Mouse (Mus musculus) stomach, embryonic 15.5 days (tissue): ENCODE data around the gene Tor4a. TPM values are rescaled to one million over a fixed set of nuclear protein-coding genes. Genes with fewer than 3 reads are reported as not detected.

Experiments
- ATAC-seq: fragments of 200-750 bp; cut with Nextera tagmentation; 2 replicates; pipeline ENCODE4 v1.8.0; 2017; ENCODE audit warnings: low read depth, moderate number of reproducible peaks, moderate TSS enrichment; ENCODE audit not compliant: insufficient read depth, low FRiP score
- H3K27ac ChIP-seq: fragments of 300-500 bp; sonication (generic); 2 replicates; pipeline ENCODE4 v1.5.1; 2015; ENCODE audit warnings: mild to moderate bottlenecking, inconsistent platforms
- H3K27me3 ChIP-seq: fragments of 300-500 bp; sonication (generic); replicated peaks from 2 replicates; pipeline ENCODE4 v1.6.1; 2015; ENCODE audit warnings: inconsistent platforms
- H3K36me3 ChIP-seq: fragments of 300-500 bp; sonication (generic); 2 replicates; pipeline ENCODE4 v1.6.1; 2015; ENCODE audit warnings: inconsistent platforms
- H3K4me1 ChIP-seq: fragments of 300-500 bp; sonication (generic); 2 replicates; pipeline ENCODE4 v1.6.1; 2015; ENCODE audit warnings: inconsistent platforms
- H3K4me2 ChIP-seq: fragments of 300-500 bp; sonication (generic); 2 replicates; pipeline ENCODE4 v1.6.1; 2015; ENCODE audit warnings: mild to moderate bottlenecking, inconsistent platforms
- H3K4me3 ChIP-seq: fragments of 300-500 bp; sonication (generic); replicated peaks from 2 replicates; pipeline ENCODE4 v1.5.1; 2015; ENCODE audit warnings: inconsistent platforms
- H3K9ac ChIP-seq: fragments of 300-500 bp; sonication (generic); 2 replicates; pipeline ENCODE4 v1.6.1; 2015; ENCODE audit warnings: inconsistent platforms
- H3K9me3 ChIP-seq: fragments of 300-500 bp; sonication (generic); 2 replicates; pipeline ENCODE4 v1.6.1; 2016; ENCODE audit warnings: inconsistent platforms
- WGBS: fragments of 180-500 bp; shearing (Covaris S2); methylation state at CpG from one replicate; pipeline ENCODE4 v1.1.7; 2015; 5-methylcytosine and 5-hydroxymethylcytosine counted together
- polyA plus RNA-seq: library from polyadenylated mRNA; unstranded; fragments of >200 nt; fragmentation: Nextera tagmentation; extraction: Ambion mirVana; gene quantifications from 2 replicates; pipeline ENCODE4 v1.2.1, GENCODE M21; 2015

Tor4a gene
- polyA plus RNA-seq, result 15.5 and 17.2 TPM in 2 replicates

- 8% methylated on average over 8 of the region's 8 CpGs for WGBS
- Histone ChIP-seq H3K9ac (peak within 1 kb of the TSS; percentile 24), H3K27ac (peak within 1 kb of the TSS; percentile 90), H3K4me3 (peak within 1 kb of the TSS; percentile 43), H3K4me1 (peaks cover 29% of the 10 kb centered on the region), H3K9me3 (no peaks in the 10 kb centered on the region), H3K36me3 (peaks cover 18% of the 10 kb centered on the region), H3K4me2 (peak within 1 kb of the TSS; percentile 66), H3K27me3 (0 out of 2 replicates have a peak, but pooled peaks cover 4% of the 10 kb centered on the region)
- ATAC-seq, result peak; percentile 85
Measured at GRCm38 (mm10) chr2:25196172-25196954, at the start of gene Tor4a. Tor4a (minus strand) TSS chr2:25196886.

- ATAC-seq, result no peak
Measured at GRCm38 (mm10) chr2:25244144-25244543, 47.5 kb upstream of the Tor4a start.

GRCm38 (mm10) chr2:25243342-25243741 is 46.7 kb upstream of the Tor4a start:
- no peaks in the 10 kb centered on the region for H3K9me3 ChIP-seq
- no peak overlapping the region for H3K4me2 ChIP-seq
- H3K4me3 ChIP-seq, result no peak overlapping the region
- WGBS, result 71% methylated on average over 8 of the region's 8 CpGs
- no peak overlapping the region for H3K9ac ChIP-seq
- no peak for ATAC-seq
- peaks cover 25% of the 10 kb centered on the region for H3K4me1 ChIP-seq
- H3K27me3 ChIP-seq, result 0 out of 2 replicates have a peak, but pooled peaks cover 20% of the 10 kb centered on the region
- H3K36me3 ChIP-seq, result 0 out of 2 replicates have a peak, but pooled peaks cover 5% of the 10 kb centered on the region
- H3K27ac ChIP-seq, result no peak overlapping the region

More at GRCm38 (mm10) chr2:25244144-25244543, 47.5 kb upstream of the Tor4a start:
- Histone ChIP-seq H3K36me3 (0 out of 2 replicates have a peak, but pooled peaks cover 12% of the 10 kb centered on the region), H3K27ac (no peak overlapping the region), H3K27me3 (0 out of 2 replicates have a peak, but pooled peaks cover 20% of the 10 kb centered on the region), H3K4me2 (no peak overlapping the region), H3K4me3 (no peak overlapping the region), H3K9ac (no peak overlapping the region), H3K9me3 (no peaks in the 10 kb centered on the region), H3K4me1 (peaks cover 25% of the 10 kb centered on the region)
- 88% methylated on average over 4 of the region's 4 CpGs for WGBS

GRCm38 (mm10) chr2:25242101-25242506 is 45.4 kb upstream of the Tor4a start, which contains the start of the genes Rnf208 and Cysrt1:
Rnf208 (plus strand) TSS chr2:25242255.
Cysrt1 (minus strand) TSS chr2:25242452.
- ATAC-seq, result no peak
- Histone ChIP-seq H3K4me3 (peak within 1 kb of the TSS; percentile 52), H3K27ac (peak within 1 kb of the TSS; percentile 60), H3K27me3 (0 out of 2 replicates have a peak, but pooled peaks cover 20% of the 10 kb centered on the region), H3K4me1 (peaks cover 25% of the 10 kb centered on the region), H3K9ac (peak within 1 kb of the TSS; percentile 44), H3K36me3 (no peaks in the 10 kb centered on the region), H3K9me3 (no peaks in the 10 kb centered on the region), H3K4me2 (peak within 1 kb of the TSS; percentile 97)
- under 1% methylated on average over 53 of the region's 59 CpGs for WGBS

- H3K9me3 ChIP-seq, result no peaks in the 10 kb centered on the region
- peak overlapping the region; percentile 52 for H3K4me3 ChIP-seq
- H3K27me3 ChIP-seq, result 0 out of 2 replicates have a peak, but pooled peaks cover 20% of the 10 kb centered on the region
- no peak for ATAC-seq
- H3K4me2 ChIP-seq, result peak overlapping the region; percentile 97
- H3K9ac ChIP-seq, result no peak overlapping the region
- WGBS, result 13% methylated on average over 6 of the region's 6 CpGs
- H3K4me1 ChIP-seq, result peaks cover 25% of the 10 kb centered on the region
- no peaks in the 10 kb centered on the region for H3K36me3 ChIP-seq
- H3K27ac ChIP-seq, result peak overlapping the region; percentile 60
Measured at GRCm38 (mm10) chr2:25241438-25241775, 44.7 kb upstream of the Tor4a start.

- H3K4me2 ChIP-seq, result peak overlapping the region; percentile 97
- no peaks in the 10 kb centered on the region for H3K36me3 ChIP-seq
- 0 out of 2 replicates have a peak, but pooled peaks cover 20% of the 10 kb centered on the region for H3K27me3 ChIP-seq
- ATAC-seq, result peak; percentile 67
- 2% methylated on average over 29 of the region's 29 CpGs for WGBS
- H3K27ac ChIP-seq, result peak overlapping the region; percentile 60
- no peaks in the 10 kb centered on the region for H3K9me3 ChIP-seq
- H3K9ac ChIP-seq, result no peak overlapping the region
- H3K4me3 ChIP-seq, result peak overlapping the region; percentile 52
- H3K4me1 ChIP-seq, result peaks cover 25% of the 10 kb centered on the region
Measured at GRCm38 (mm10) chr2:25240723-25241437, 44.2 kb upstream of the Tor4a start.

GRCm38 (mm10) chr2:25240310-25240709 is 43.6 kb upstream of the Tor4a start:
- no peaks in the 10 kb centered on the region for H3K36me3 ChIP-seq
- peak overlapping the region; percentile 97 for H3K4me2 ChIP-seq
- H3K27me3 ChIP-seq, result 0 out of 2 replicates have a peak, but pooled peaks cover 20% of the 10 kb centered on the region
- H3K4me3 ChIP-seq, result peak overlapping the region; percentile 52
- 47% methylated on average over 8 of the region's 8 CpGs for WGBS
- no peaks in the 10 kb centered on the region for H3K9me3 ChIP-seq
- H3K4me1 ChIP-seq, result peaks cover 25% of the 10 kb centered on the region
- no peak for ATAC-seq
- no peak overlapping the region for H3K9ac ChIP-seq
- peak overlapping the region; percentile 60; the same call in 1 of the 2 replicates for H3K27ac ChIP-seq

GRCm38 (mm10) chr2:25239766-25240165 is 43.1 kb upstream of the Tor4a start:
- H3K27me3 ChIP-seq, result 0 out of 2 replicates have a peak, but pooled peaks cover 20% of the 10 kb centered on the region
- peaks cover 25% of the 10 kb centered on the region for H3K4me1 ChIP-seq
- H3K9ac ChIP-seq, result no peak overlapping the region
- H3K36me3 ChIP-seq, result no peaks in the 10 kb centered on the region
- no peak overlapping the region for H3K4me2 ChIP-seq
- no peak for ATAC-seq
- no peak overlapping the region for H3K27ac ChIP-seq
- H3K9me3 ChIP-seq, result no peaks in the 10 kb centered on the region
- WGBS, result 82% methylated on average over 3 of the region's 3 CpGs
- H3K4me3 ChIP-seq, result no peak overlapping the region

GRCm38 (mm10) chr2:25238106-25238505 is 41.4 kb upstream of the Tor4a start:
- Histone ChIP-seq H3K36me3 (no peaks in the 10 kb centered on the region), H3K9ac (no peak overlapping the region), H3K27me3 (0 out of 2 replicates have a peak, but pooled peaks cover 17% of the 10 kb centered on the region), H3K4me2 (no peak overlapping the region), H3K4me1 (peaks cover 25% of the 10 kb centered on the region), H3K4me3 (no peak overlapping the region), H3K27ac (peak overlapping the region; percentile 51), H3K9me3 (no peaks in the 10 kb centered on the region)
- ATAC-seq, result no peak

- no peak overlapping the region for H3K9ac ChIP-seq
Measured at GRCm38 (mm10) chr2:25237522-25237921, 40.8 kb upstream of the Tor4a start.

GRCm38 (mm10) chr2:25236614-25237013 is 39.9 kb upstream of the Tor4a start, which contains the start of gene Rnf224:
Rnf224 (minus strand) TSS chr2:25236787.
- no peaks in the 10 kb centered on the region for H3K36me3 ChIP-seq
- 33% methylated on average over 8 of the region's 8 CpGs for WGBS
- H3K4me2 ChIP-seq, result no peak within 1 kb of the TSS
- H3K9me3 ChIP-seq, result no peaks in the 10 kb centered on the region
- H3K4me1 ChIP-seq, result peaks cover 13% of the 10 kb centered on the region
- H3K9ac ChIP-seq, result no peak within 1 kb of the TSS
- 0 out of 2 replicates have a peak, but pooled peaks cover 3% of the 10 kb centered on the region for H3K27me3 ChIP-seq
- ATAC-seq, result no peak
- no peak within 1 kb of the TSS for H3K4me3 ChIP-seq
- H3K27ac ChIP-seq, result peak within 1 kb of the TSS; percentile 51

More at GRCm38 (mm10) chr2:25237522-25237921, 40.8 kb upstream of the Tor4a start:
- Histone ChIP-seq H3K4me2 (no peak overlapping the region), H3K27ac (peak overlapping the region; percentile 51), H3K4me3 (no peak overlapping the region), H3K36me3 (no peaks in the 10 kb centered on the region), H3K27me3 (0 out of 2 replicates have a peak, but pooled peaks cover 11% of the 10 kb centered on the region), H3K9me3 (no peaks in the 10 kb centered on the region), H3K4me1 (peaks cover 21% of the 10 kb centered on the region)
- WGBS, result 56% methylated on average over 4 of the region's 4 CpGs
- no peak for ATAC-seq
